Mouse (Mus musculus): ENCODE measurements at regions not wholly inside any gene's neighbourhood (a gene's known extent, or its start where the extent isn't known, plus 50 kb on each side); places are given as distances from the start of the nearest gene placed in this dataset.

DNA sequence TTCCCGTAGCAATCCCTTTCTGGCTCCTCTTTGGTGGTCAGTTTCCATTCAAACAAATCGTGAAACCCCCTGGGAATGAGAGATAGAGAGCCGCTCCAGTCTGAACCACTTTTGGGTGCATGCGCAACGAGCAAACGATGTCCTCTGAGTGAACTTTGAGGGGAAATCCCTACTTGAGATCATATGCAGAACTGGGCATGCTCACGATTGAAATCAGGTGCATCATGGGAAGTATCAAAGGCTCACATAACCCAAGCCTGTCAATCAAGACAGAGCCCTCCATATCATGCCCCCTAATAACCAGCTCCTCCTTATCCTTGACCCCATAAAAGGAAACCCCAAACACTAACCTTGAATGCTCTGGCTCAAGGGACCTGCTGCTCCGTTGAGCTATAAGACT lies 59.1 kb upstream of the Dio3 start:
- TF ChIP-seq CTCF (IDR thresholded peaks at IDR 0.05; ENCODE audit: borderline replicate concordance, control insufficient read depth, extremely low read depth, insufficient read depth, low read length, poor library complexity), result no peak
- no peak for TF ChIP-seq POLR2A (IDR thresholded peaks at IDR 0.05; ENCODE audit: control insufficient read depth, extremely low read depth, insufficient read depth, low read length, poor library complexity)

Measured in thymus, adult 2 months (tissue).